Mouse (Mus musculus): ENCODE results near the gene Vps13c.

Gene Vps13c

DNA sequence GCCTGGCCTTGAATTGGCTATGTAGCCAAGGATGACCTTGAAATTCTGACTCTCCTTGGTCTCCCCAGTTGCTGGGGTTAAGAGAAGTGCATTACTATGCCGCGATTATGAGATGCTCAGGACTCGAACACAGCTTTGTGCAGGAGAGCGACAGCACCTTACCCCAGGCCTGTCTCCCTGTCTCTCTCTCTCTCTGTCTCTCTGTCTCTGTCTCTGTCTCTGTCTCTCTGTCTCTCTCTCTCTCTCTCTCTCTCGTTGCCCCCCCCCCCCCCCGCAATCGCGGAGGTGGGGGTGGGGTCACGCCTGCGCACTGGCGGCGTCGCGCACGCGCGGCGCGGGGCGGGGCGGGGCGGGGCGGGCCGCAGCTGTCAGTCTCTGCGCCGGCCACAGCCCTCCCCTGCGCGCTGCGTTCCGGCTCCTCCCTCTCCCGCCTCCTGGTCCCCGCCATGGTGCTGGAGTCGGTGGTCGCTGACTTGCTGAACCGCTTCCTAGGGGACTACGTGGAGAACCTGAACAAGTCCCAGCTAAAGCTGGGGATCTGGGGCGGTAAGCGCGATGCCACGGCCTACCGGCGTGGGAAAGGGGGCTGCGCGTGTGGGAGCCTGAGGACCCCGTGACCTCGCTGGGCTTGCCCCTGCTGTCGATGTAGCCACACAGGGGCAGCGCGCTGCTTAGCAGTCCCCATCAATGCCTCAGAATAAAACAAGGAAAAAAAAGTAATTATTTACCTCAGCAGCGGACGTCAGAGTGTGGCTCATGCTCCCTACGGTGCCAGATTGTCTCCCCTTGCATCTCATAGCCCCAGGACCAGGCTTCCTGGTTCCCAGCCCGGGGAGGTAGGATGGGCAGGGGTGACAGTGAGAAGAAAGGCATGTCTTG, at the start of gene Vps13c:
Gene Vps13c, plus strand, starts transcription at position 416 of the 879 bp plus-strand sequence.
- DNase-seq (ENCODE audit: low spot score in 2 of 2): peak; percentile 69 to 70

- no peak for DNase-seq (ENCODE audit: low spot score in 2 of 2)
These were observed 47.8 kb upstream of the Vps13c start for GRCm38 (mm10) chr9:67792405-67792804.

- DNase-seq (ENCODE audit: low spot score in 2 of 2): no peak
These were observed 46.7 kb upstream of the Vps13c start for GRCm38 (mm10) chr9:67793501-67793900.

GRCm38 (mm10) chr9:67794216-67794615, 46.0 kb upstream of the Vps13c start:
- no peak for DNase-seq (ENCODE audit: low spot score in 2 of 2)

DNA sequence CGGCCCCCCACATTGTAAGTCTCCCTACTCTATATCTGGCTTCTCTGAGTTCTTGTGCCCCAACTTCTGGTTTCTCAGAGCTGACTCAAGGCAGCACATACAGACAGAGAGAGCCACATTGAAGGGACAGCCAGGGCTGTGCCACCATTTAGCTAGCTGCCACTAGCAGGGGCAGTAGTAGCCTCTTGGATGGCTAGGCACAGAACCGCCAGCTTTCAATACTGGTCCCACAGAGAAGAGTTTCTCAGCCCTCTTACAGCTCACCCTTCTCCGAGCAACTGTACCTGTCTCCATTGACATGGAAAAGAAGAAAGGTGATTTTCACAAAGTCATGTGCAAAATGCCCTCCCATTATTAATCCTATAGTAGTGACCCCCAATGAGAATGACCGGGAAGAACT, 45.5 kb upstream of the Vps13c start:
- no peak for DNase-seq (ENCODE audit: low spot score in 2 of 2)

GRCm38 (mm10) chr9:67795205-67795675, 45.0 kb upstream of the Vps13c start:
- DNase-seq (ENCODE audit: low spot score in 2 of 2): no peak

DNA sequence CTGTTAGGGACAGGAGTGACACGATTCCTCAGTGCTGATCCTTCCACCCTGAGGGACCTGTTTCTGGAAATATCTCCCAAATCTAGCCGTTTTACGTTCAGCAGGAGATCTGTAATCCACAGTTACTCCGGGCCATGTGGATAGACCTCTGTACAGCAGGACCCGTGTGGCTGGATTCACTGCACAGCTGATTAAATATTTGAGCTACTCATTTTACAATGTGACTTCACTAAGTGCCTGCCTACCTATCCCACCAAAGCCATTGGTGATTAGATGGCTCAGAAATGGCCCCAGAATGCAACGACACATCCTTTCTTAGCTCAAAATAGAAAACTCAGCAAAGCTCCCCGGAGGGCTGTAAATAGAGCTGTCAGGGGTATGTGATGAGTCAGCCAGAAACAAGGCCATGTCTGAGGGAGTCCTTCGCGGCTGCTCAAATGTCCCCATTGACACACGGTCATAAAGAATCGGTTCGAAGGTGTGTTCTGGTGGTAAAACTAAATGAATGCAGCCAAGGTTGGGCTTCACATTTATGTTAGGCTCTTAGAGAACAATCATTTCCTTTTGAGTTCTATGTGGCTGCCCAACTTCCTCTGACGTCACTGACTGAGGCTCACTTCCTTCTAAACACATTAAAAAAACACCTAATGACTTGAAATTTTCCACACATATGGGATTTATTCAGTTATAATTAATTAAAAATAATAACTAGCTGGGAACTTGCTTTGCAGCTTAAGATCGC, 40.9 kb upstream of the Vps13c start:
- DNase-seq (ENCODE audit: low spot score in 2 of 2): no peak

GRCm38 (mm10) chr9:67802241-67802640, 38.0 kb upstream of the Vps13c start:
- peak in 1 of 2 experiments; percentile 39 for DNase-seq (ENCODE audit: low spot score in 2 of 2)

DNA sequence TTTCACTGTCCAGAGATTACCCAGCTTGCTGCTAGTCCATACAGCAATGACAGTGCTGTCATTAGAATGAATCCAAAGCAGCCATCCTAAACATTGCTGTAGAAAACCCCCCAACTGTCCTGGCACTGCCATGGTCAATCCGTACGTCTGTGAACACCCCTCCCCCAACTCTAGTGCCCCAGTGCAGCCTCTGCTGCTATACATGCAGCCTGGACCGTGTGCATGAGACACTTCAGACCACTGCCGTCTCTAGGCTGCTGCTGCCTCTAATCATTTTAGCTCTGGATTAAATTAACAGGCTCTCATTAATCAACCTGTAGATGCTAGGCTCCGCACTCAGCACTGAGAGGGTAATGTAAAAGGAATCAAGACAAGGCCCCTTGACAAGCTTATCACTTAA, 33.2 kb upstream of the Vps13c start:
- DNase-seq (ENCODE audit: low spot score in 2 of 2): no peak

GRCm38 (mm10) chr9:67810527-67810926, 29.7 kb upstream of the Vps13c start:
- no peak for DNase-seq (ENCODE audit: low spot score in 2 of 2)

- DNase-seq (ENCODE audit: low spot score in 2 of 2): no peak
These were observed 29.1 kb upstream of the Vps13c start for GRCm38 (mm10) chr9:67811116-67811515.

- no peak for DNase-seq (ENCODE audit: low spot score in 2 of 2)
These were observed 27.0 kb upstream of the Vps13c start for GRCm38 (mm10) chr9:67813171-67813570.

GRCm38 (mm10) chr9:67813665-67814337, 26.4 kb upstream of the Vps13c start:
- DNase-seq (ENCODE audit: low spot score in 2 of 2): peak in 1 of 2 experiments; percentile 35

- no peak for DNase-seq (ENCODE audit: low spot score in 2 of 2)
These were observed 23.8 kb upstream of the Vps13c start for GRCm38 (mm10) chr9:67816172-67816928.

DNA sequence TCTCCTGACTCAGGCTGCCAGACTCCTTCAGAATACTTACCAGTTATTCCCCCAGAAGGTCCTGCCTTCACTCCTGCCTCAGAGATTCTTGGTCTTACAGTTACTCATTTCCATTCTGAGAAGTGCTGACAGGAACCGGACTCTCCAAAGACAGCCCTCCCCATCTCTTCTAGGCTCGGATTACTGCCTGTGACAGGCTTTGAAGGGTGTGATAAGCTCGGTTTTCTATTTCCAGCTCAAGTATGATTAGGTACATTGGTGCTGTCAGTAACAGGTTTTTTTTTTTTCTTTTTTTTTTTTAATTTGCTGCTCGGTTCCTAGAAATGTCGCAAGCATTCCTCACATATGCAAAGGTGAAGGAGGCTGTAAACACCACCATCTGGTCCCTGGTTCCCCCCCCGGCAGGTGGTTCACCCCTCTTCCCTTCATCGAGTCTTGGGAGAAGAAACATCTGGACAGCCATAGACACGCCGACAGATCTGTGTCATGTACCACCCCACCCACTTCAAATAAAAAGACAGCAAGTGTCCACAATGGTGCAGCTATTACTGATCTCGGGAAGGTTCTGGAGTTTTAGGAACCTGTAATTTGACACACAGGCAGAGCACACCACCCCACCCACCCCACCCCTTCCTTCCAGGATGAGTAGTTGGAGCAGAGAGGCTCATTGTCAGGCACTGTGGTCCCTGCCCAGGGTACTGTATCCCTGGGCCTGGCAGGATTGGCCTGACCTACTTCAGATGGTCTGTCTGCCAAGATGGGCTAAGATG, 22.1 kb upstream of the Vps13c start:
- no peak for DNase-seq (ENCODE audit: low spot score in 2 of 2)

- no peak for DNase-seq (ENCODE audit: low spot score in 2 of 2)
These were observed 21.6 kb upstream of the Vps13c start for GRCm38 (mm10) chr9:67818668-67818950.

GRCm38 (mm10) chr9:67823131-67823530, 17.1 kb upstream of the Vps13c start:
- DNase-seq (ENCODE audit: low spot score in 2 of 2): no peak

- DNase-seq (ENCODE audit: low spot score in 2 of 2): no peak
These were observed 14.7 kb upstream of the Vps13c start for GRCm38 (mm10) chr9:67825527-67825926.

- DNase-seq (ENCODE audit: low spot score in 2 of 2): no peak
These were observed 12.0 kb upstream of the Vps13c start for GRCm38 (mm10) chr9:67828182-67828581.

DNA sequence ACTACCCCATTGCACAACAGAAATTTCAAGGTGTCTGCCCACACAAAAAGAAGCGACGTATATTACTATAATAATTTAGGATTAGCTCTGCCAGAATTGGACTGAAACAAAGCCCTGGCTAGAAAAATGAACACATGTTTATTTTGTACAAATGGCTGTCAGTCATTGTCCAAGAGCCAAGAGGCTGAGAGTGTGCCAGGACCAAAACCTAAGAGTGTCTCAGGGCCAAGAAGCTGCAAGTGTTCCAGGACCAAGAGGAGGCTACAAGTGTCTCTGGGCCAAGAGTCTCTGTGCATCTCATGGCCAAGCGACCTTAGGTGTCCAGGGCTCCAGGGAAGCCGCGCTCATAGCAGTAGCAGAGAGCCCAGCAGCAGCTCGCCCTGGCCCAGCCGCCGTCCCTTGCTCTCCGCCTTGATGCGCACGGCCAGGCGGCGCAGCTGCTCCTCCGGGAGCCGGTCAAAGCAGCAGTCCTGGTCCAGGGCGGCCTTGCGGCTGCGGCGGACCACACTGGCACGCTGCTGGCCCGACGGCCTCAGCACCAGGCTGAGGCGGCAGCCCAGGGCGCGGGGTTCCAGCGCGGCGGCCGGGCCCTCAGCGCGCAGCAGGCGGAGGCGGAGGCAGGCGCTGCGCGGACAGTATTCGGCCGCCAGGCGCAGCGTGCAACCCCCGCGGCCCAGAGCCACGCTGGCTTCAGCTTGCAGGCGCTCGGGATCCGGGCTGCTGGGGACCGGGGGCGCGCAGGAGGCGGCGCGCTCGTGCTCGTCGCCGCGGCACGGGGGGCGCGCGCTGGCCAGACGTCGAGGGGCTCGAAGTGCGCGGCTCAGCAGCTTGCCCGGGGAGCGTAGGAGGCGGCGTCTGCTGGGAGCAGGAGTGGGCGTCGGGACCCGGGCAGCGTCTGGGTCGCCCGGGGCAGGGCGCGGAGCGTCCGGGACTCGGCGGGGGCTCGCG, 9.5 kb upstream of the Vps13c start:
- DNase-seq (ENCODE audit: low spot score in 2 of 2): peak in 1 of 2 experiments; percentile 28
